Mouse (Mus musculus) G1E (cell line): ENCODE measurements at regions not wholly inside any gene's neighbourhood (a gene's known extent, or its start where the extent isn't known, plus 50 kb on each side); places are given as distances from the start of the nearest gene placed in this dataset.

Experiments used
- CTCF ChIP-seq: IDR thresholded peaks from 2 replicates; pipeline ENCODE4 v1.5.1; 2012; ENCODE audit warnings: low read depth, low read length, inconsistent platforms, mixed read lengths
- POLR2AphosphoS5 ChIP-seq: IDR thresholded peaks from 2 replicates; pipeline ENCODE4 v1.6.1; 2012; ENCODE audit warnings: low read depth, low read length, inconsistent platforms; ENCODE audit not compliant: insufficient replicate concordance

GRCm38 (mm10) chr2:133496389-133496788, 55.6 kb upstream of the Bmp2 start:
- TF ChIP-seq CTCF: no peak
- TF ChIP-seq POLR2AphosphoS5: no peak
